Mouse (Mus musculus) thymus, adult 2 months (tissue): ENCODE data around the gene Rab26. TPM values are rescaled to one million over a fixed set of nuclear protein-coding genes. Genes with fewer than 3 reads are reported as not detected.

Experiments
- DNase-seq: peaks from one replicate; pipeline ENCODE4 v3.0.0; 2021
- H3K27ac ChIP-seq: fragments of 200-500 bp; 2 replicates; pipeline ENCODE4 v1.5.1; 2012; ENCODE audit warnings: low read length, control low read depth; ENCODE audit not compliant: control insufficient read depth, insufficient read depth
- H3K27me3 ChIP-seq: fragments of 200-500 bp; 2 replicates; pipeline ENCODE4 v1.6.1; 2012; ENCODE audit warnings: mild to moderate bottlenecking, low read length, moderate library complexity, mixed read lengths; ENCODE audit not compliant: control insufficient read depth, insufficient read depth
- H3K36me3 ChIP-seq: fragments of 200-500 bp; 2 replicates; pipeline ENCODE4 v1.6.1; 2012; ENCODE audit warnings: mild to moderate bottlenecking, low read length, moderate library complexity; ENCODE audit not compliant: control insufficient read depth, insufficient read depth
- H3K4me1 ChIP-seq: fragments of 200-500 bp; replicated peaks from 2 replicates; pipeline ENCODE4 v1.6.1; 2012; ENCODE audit warnings: low read length; ENCODE audit not compliant: control insufficient read depth, insufficient read depth
- H3K4me3 ChIP-seq: fragments of 200-500 bp; 2 replicates; pipeline ENCODE4 v1.5.1; 2012; ENCODE audit warnings: mild to moderate bottlenecking, low read length, control low read depth, moderate library complexity; ENCODE audit not compliant: control insufficient read depth, insufficient read depth
- CTCF ChIP-seq: fragments of 200-500 bp; IDR thresholded peaks from 2 replicates; pipeline ENCODE4 v1.5.1; 2012; ENCODE audit warnings: mild to moderate bottlenecking, control low read depth, low read length, moderate library complexity, borderline replicate concordance; ENCODE audit not compliant: control insufficient read depth, poor library complexity, insufficient read depth; ENCODE audit errors: extremely low read depth
- POLR2A ChIP-seq: fragments of 200-500 bp; IDR thresholded peaks from 2 replicates; pipeline ENCODE4 v1.6.1; 2012; ENCODE audit warnings: mild to moderate bottlenecking, low read length, control low read depth, moderate library complexity; ENCODE audit not compliant: control insufficient read depth, poor library complexity, insufficient read depth; ENCODE audit errors: extremely low read depth
- WGBS: fragments of 180-500 bp; shearing (Covaris S2); methylation state at CpG from one replicate; pipeline ENCODE4 v1.1.7; 2018; 5-methylcytosine and 5-hydroxymethylcytosine counted together
- polyA plus RNA-seq: library from polyadenylated mRNA; depleted of rRNA; stranded (reverse); fragments of >200 nt; gene quantifications from 2 replicates; pipeline ENCODE4 v1.2.3, GENCODE M21; 2012

The Rab26 gene
- polyA plus RNA-seq, 1 experiment: 1.6 TPM

DNA sequence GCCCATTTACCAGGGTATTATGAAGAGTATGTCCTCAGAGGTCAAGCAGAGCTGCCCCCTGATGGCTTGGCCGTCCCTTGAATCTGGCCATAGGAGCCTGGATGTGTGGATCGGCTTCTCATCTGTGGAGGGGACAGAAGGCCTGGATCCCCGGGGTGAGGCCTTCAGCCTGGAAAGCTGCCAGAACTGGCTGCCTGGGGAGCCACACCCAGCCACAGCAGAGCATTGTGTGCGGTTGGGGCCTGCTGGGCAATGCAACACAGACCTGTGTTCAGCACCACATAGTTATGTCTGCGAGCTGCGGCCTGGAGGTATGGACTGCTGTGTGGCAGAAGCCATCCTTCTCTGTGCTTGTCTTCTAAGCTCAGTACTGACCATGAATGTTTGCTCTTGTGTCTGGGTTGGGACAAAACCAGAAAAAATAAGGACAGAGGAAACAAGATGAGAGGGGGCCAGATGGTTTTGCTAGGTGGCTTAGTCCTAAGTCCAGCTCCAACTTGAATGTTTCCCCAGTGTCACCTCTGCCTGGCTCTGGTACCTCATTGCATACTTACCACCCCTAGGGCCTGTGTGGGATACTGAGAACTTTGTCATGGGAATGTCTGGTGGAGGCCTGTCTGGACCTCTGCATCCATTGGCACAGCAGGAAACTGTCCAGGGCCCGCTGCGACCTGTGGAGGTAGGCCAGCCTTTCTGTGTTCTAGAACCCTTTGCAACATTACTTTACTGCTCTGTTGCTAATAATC lies 33.2 kb upstream of the Rab26 start:
- 0 out of 2 replicates have a peak, but pooled peaks cover 3% of the 10 kb centered on the region for H3K4me1 ChIP-seq
- H3K36me3 ChIP-seq: no peaks in the 10 kb centered on the region
- H3K27me3 ChIP-seq: no peaks in the 10 kb centered on the region
- WGBS: 83% methylated on average over 8 of the region's 8 CpGs
- no peak overlapping the region for H3K27ac ChIP-seq
- no peak overlapping the region for H3K4me3 ChIP-seq
- no peak for DNase-seq
- TF ChIP-seq CTCF: no peak
- no peak for TF ChIP-seq POLR2A

DNA sequence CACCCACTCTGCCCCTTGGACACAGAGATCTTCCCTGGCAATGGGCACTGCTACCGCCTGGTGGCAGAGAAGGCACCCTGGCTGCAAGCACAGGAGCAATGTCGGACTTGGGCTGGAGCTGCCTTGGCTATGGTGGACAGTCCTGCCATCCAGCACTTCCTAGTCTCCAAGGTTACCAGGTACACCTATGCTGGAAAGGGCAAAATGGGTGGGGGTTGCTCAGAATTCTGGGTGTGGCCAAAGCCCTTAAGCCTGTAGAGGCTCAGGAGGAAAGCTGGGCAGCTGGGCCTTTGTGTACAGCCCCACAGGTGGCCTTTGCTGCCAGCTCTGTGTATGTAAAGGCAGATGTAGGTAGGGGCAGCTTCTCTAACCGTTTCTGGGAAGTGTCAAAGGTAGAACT lies 31.8 kb upstream of the Rab26 start:
- Histone ChIP-seq H3K27ac (no peak overlapping the region), H3K36me3 (no peaks in the 10 kb centered on the region), H3K4me1 (0 out of 2 replicates have a peak, but pooled peaks cover 3% of the 10 kb centered on the region), H3K4me3 (no peak overlapping the region), H3K27me3 (no peaks in the 10 kb centered on the region)
- TF ChIP-seq CTCF: no peak
- TF ChIP-seq POLR2A: no peak
- DNase-seq: no peak
- 94% methylated on average over 3 of the region's 3 CpGs for WGBS

DNA sequence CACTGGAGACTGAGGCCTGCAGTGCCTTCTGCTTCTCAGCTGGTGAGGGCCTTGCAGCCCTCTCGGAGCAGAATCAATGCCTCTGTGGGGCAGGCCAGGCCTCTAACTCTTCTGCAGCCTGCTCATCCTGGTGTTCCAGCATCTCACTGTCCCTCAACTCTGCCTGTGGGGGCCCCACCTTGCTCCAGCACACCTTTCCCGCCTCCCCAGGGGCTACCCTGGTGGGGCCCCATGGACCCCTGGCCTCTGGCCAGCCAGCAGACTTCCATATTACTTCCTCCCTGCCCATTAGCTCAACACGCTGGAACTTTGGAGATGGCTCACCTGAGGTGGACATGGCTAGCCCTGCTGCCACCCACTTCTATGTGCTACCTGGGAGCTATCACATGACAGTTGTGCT lies 31.1 kb upstream of the Rab26 start:
- 99% methylated on average over 3 of the region's 3 CpGs for WGBS
- Histone ChIP-seq H3K27ac (no peak overlapping the region), H3K36me3 (no peaks in the 10 kb centered on the region), H3K4me1 (0 out of 2 replicates have a peak, but pooled peaks cover 3% of the 10 kb centered on the region), H3K4me3 (no peak overlapping the region), H3K27me3 (no peaks in the 10 kb centered on the region)
- DNase-seq: no peak
- TF ChIP-seq POLR2A (no peak), CTCF (no peak)

DNA sequence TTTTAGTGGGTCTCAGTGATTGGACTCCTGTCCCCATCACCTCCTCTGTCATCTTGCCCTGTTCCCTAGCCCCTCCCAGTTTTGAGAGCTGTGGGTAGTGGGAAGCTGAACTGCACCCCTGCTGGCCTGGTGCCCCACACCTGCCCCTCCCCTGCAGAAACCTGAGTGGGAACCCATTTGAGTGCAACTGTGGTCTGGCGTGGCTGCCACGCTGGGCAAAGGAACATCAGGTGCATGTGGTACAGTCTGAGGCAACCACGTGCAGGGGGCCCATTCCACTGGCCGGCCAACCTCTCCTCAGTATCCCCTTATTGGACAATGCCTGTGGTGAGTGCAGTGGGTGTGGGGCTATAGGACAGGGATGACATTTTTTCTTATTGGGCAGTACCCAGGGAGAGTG lies 30.4 kb upstream of the Rab26 start:
- Histone ChIP-seq H3K36me3 (no peaks in the 10 kb centered on the region), H3K4me1 (0 out of 2 replicates have a peak, but pooled peaks cover 3% of the 10 kb centered on the region), H3K27me3 (no peaks in the 10 kb centered on the region), H3K27ac (no peak overlapping the region), H3K4me3 (no peak overlapping the region)
- no peak for DNase-seq
- WGBS: 77% methylated on average over 4 of the region's 4 CpGs
- TF ChIP-seq CTCF (no peak), POLR2A (no peak)

DNA sequence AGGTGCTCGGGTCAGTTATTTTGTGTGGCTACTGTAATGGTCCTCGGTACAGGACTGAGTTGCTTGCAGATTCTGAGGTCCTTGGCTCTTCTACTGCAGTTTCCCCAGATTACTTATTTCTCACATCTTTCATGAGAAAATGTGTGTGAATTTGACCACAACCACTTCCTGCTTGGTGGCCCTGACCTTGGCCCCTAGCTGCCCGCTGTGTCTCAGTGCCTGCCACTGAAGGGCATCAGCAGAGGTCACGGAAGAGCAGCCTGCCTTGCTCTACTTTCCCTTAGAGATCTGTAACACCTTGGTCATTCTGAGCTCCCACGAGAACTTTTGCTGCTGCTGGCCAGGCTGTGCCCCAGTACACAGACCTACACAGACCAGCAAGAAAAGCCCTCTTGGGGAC lies 29.6 kb upstream of the Rab26 start:
- H3K27ac ChIP-seq: no peak overlapping the region
- no peaks in the 10 kb centered on the region for H3K27me3 ChIP-seq
- no peak overlapping the region for H3K4me3 ChIP-seq
- TF ChIP-seq POLR2A (no peak), CTCF (no peak)
- H3K36me3 ChIP-seq: no peaks in the 10 kb centered on the region
- H3K4me1 ChIP-seq: peaks cover 3% of the 10 kb centered on the region
- 51% methylated on average over 5 of the region's 5 CpGs for WGBS
- DNase-seq: no peak

DNA sequence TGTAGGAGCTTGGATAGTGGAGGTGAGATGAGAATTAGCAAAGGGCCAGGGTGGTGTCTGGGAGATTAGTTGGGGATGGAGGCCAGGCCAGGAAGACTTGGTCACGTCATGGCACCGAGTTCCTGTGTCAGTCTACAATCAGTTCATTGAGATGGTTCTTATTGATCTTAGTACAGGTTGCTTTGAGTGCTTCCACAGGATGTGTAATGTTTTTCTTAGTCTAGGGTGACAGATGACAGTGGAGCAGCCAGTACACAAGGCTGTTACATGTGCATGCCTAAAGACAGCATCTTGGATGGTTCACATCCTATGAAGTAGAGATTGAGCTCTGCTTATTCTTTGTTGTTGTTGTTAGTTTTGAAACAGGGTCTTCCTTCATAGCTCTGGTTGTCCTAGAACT lies 27.6 kb upstream of the Rab26 start:
- H3K4me3 ChIP-seq: no peak overlapping the region
- H3K4me1 ChIP-seq: peaks cover 6% of the 10 kb centered on the region
- H3K36me3 ChIP-seq: no peaks in the 10 kb centered on the region
- H3K27me3 ChIP-seq: no peaks in the 10 kb centered on the region
- 92% methylated on average over 2 of the region's 2 CpGs for WGBS
- DNase-seq: no peak
- no peak overlapping the region for H3K27ac ChIP-seq
- TF ChIP-seq POLR2A (no peak), CTCF (no peak)

DNA sequence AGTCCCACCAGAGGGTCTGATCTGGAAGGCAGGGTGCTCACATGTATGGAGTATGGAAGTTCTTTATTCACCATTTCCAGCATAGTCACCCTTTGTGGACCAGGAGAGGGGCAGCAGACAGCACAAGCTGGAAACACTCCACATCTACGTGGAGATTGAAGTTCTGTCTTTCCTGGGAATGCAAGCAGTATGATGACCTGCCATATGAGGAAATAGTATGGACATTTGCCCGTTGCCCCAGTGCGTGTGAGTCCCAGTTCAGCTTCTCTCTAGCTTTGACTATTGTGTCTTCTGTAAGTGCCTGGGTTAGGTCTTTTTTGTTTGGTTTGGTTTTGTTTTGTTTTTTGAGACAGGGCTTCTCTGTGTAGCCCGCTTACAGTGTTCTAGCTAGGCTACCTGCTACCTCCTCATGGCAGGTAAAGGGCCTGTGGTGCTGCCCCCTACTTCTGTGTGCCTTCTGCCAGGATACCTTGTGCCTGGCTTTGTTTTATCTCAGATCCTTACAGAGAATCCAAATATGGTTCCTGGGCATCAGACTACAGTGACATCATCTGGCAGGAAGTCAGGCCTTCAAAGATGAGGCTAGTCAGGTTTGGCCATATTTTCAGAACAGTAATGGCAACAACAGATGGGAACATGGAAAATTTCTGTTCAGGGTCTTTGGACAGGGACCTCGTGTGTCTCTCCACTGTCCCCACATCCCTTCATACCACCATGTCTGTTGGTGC lies 26.5 kb upstream of the Rab26 start:
- Histone ChIP-seq H3K4me1 (peaks cover 6% of the 10 kb centered on the region), H3K4me3 (no peak overlapping the region), H3K27ac (no peak overlapping the region), H3K36me3 (no peaks in the 10 kb centered on the region), H3K27me3 (no peaks in the 10 kb centered on the region)
- 97% methylated on average over 5 of the region's 5 CpGs for WGBS
- no peak for TF ChIP-seq POLR2A
- no peak for TF ChIP-seq CTCF
- DNase-seq: no peak
